Mouse (Mus musculus) cerebellum, adult 9-10 months (tissue): ENCODE results near the gene Cfap157.

ENCODE experiments used
- DNase-seq: peaks from one replicate; pipeline ENCODE4 v3.0.0; 2022

Cfap157 gene

DNA sequence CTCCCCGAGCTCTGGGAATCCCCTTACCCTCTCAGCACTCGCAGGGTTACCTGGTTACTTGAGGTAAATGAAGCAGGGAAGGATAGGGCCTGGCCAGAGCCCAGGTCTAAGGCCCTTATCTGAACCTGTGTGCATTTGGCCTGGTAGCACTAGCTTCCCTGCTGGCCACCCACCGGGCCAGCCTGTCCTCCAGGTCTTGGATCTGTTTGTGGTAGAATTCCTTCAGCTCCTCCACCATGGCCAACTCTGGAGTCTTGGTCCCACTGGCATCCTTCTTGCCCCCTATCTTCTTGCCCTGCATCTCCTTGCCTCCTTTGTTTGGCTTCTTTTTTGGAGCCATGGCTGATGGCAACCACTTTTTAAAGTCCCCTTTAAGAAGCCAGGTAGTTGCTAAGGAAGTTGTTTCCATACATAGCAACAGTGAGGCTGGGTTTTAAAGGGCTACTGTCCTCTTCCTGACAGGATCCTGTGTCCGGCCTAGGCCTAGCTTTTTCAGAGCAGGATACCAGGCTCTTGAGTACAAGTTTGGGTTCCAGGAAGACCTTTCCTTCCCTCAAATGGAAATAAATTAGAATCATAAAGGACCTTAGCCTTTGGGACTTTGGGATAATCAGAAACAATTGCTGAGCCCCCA lies at the start of gene Cfap157:
Gene Cfap157 (minus strand): TSS at position 381 of the 634 bp plus-strand sequence.
- no peak for DNase-seq

DNA sequence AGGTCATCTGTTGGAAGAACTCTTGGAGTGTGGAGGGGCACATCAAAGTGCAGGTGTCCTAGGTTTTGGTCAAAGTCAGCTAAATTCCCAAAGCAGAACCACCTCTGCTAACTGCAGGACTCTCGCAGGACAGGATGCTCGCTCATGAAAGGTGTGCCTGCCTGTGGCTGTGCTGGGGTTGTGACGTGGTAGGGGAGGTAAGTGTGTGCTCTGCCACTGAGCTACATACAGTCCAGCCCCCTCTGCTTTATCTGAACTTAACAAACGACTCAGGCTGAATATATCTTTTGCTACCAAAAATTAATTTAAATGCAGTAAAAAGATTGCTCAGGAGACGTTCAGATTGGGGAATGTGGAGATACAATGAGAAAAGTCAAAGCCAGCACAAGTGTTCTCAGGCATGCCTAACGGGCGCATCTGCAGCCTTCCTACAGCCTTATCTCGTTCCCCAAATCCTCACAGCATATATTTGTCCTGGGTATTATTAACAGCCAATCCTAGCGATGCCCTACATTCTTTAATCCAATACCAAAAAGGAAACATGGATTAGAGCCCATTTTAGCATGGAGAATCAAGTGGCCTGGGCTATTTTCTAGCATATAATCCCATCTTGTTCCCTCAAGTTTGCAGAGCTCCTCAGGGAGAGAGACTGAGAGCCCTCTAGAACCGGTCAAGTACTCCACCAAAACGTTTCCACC lies 44.9 kb upstream of the Cfap157 start:
- no peak for DNase-seq

DNA sequence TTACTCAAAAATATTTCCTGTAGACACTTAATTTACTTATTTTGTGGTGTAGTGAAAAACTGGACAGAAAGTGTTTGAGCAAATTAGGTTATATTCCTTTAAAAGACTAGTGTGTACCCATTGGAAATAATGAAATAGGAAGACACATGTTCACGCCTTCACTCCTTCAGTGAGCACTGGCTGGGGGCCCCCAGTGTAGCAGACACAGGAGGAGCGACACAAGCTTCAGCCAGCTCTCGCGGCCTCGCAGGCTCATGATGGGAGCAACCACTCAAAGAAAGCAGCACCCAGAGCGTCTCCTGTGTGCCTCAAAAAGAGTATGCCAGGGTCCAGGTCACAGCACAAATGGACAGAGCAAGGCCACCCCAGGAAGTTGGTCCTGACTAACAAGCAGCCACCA lies 41.6 kb upstream of the Cfap157 start:
- no peak for DNase-seq

DNA sequence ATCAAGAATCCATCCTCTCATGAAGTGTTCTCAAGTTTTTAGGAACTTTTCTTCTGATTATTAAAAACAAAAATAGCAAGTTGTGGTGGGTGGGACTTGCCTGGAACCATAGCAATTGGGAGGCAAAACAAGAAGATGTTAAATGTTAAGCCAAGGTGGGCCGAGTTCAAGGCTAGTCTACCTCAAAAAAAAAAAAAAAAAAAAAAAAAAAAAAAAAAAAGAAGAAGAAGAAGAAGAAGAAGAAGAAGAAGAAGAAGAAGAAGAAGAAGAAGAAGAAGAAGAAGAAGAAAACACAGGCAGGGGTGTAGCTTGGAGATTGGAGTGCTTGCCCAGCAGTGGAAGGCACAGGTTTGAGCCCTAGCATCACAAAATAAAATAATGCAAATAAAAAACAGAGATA lies 40.5 kb upstream of the Cfap157 start:
- DNase-seq = no peak

DNA sequence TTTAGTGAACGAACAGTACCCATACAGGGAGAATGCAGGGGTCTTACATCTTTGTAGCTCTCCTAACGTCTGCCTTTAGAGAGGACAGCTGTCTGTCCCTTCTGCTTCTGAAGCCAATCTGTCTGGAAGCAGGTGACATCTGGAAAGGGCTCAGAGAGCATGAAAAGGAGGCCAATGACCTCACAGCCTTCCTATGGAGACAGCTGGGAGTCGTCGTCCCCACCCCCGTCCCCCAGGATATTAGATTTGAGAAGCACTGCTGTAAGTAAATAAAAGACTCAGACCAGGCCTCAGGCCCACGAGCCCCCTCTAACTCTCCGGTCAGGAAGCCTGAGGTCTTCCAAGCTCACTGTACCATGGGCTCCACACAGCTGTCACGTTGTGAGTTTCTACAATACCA lies 40.0 kb upstream of the Cfap157 start:
- DNase-seq = no peak

DNA sequence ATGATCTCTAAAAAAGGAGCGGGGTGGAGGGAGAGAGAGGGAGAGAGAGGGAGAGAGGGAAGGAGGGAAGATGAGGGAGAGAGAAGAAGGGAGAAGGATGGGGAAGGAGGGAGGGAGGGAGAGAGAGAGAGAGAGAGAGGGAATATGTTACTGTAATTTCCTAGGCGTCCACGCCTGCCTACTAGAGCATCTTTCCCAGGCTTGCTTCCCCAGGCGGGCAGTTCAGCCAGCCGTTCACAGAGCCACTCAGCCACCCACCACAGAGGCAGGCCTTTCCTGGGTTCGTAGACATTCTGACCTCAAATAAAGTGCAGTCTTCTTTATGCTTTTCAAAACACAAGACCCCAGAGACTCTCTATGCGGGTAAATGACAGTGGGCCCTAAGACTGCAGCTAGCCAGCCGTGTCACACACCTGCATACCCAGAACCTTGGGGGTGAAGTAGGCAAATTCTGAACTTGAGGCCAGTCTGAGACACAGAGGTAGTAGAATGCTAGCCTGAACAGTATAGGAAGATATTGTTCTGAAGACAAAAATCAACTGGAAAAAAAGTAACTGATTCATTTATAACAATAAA lies 39.4 kb upstream of the Cfap157 start:
- no peak for DNase-seq

DNA sequence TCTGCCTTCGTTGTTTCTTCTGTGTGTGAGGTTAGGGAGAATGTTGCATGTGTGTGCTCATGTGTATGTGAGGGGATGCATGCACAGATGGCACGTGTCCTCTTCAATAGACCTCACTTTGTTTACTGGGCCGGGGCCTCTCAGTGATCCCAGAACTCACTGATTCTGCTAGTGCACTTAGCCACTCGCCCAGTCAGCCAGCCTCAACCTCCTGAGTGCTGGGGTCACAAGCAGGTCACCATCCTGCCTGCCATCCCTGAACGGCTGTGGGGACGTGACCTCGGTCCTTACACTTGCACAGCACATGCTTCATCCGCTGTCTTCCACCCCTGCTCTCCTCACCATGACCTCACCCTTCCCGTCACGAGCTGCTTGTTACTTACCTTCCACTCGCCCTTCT lies 38.9 kb upstream of the Cfap157 start:
- no peak for DNase-seq

DNA sequence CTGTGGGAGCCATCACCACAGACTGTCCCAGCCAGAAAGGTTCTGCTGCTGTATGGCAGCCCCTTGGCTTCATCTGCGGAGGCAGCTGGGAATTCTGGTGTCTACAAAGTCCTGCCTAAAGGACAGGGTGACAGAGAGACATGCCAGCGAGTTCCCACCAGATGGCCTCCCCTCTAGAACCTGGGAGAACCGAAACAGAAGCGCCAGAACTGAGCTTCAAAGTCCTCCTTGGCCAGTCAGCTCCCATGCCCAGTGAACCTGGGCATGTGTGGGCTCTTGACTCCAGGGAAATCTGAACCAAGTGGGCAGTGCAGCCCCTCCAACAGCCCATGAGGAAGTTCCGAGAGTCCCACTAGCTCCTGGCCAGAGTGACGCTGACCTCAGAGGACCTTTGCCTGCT lies 38.4 kb upstream of the Cfap157 start:
- DNase-seq = peak; percentile 69

DNA sequence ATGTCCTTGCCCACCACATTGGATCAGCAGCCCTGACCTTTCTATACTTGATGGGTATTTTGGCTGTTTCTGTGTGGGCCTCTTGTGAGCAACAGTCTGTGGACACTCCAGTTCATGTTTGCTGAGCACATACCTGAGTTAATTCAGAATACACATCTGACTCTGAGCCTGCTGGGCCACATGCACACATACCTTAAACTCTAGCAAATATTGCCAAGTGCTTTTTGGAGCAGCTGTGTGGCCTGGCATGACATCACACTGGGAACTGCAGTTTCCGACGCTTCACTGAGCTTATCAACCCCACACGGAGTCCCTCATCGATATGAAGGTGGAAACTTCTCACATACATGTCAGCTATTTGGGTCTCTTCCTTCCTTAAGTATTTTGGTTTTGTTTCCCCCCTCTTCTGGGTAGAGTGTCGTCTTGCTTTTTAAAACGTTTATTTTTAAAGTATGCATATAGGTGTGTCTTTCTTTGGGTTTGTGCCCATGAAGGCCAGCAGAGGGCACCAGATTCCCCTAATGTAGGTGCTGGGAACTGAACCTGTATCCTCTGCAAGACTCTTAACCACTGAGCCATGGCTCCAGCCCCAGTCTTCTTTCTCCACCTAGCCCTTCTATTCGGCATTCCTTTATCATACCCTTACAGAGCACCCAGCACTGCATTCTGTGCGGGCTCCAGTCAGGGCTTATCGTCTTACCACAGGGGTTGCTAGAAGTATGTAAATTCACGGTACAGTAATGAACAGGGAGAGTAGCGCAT lies 37.0 kb upstream of the Cfap157 start:
- DNase-seq = peak; percentile 74

DNA sequence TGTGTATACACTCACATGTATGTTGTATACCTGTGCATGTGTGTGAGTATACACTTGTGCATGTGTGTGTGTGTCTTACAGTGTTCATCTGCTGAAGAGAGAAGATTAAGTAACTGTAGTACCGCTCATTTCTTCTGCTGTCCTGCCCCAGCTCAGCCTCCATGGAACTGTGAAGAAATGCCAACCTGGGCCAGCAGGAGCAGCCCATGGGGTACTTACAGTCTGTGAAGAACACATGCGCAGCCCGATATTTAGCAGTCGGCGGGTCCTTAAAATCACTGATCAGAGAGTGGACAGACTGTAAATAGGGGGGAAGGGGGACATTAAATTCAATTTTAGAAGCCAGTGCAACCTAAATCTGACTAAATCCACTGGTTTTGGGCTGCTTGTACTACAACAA lies 34.0 kb upstream of the Cfap157 start:
- no peak for DNase-seq

DNA sequence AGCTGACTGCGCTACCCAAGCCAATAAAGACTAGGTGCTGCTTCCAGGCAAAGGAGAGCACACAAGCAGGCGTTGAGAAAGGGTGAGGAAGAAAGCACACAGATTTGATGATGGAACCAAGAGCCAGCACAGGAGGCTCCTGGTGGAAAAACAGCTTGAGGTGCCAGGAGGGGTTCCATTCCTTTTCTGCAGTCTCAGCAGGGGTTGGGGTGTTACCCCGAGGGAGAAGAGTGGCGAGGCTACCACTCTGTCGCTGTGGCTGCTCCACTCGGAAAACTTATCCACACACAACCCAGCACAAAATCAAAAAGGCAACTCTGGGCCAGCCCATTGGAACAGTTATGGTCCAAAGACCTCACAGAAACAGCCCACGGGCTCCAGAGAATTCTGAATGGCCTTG lies 33.4 kb upstream of the Cfap157 start:
- DNase-seq = no peak

DNA sequence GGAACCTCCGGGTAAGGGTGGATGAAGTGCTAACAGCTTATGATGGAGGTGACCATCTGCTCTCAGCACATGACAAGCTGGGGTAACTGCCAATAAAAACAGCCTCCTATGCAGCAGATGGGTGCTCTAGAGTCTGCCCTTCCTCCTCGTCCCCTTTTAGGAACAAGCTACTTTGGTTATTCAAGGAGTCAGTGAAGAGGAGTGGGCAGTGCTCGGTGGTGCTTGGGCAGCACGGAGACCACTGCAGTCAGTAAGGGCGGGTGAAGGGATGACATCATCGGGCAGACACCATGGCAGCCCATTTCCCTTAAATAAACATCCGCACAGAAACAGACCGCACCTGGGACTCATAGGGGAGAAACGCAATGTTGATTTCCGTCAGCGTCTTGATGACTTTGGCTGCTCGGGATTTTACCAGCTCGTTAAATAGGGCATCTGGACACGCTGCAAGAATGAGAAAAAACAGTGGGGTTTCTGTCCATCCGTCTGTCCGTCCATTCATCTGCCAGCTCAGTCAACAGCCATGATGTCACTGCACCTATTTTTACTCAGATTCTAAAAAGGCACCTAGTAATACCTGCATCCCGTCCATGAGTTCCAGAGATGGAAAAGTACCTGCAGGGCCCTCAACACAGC lies 32.8 kb upstream of the Cfap157 start:
- peak; percentile 97 for DNase-seq

DNA sequence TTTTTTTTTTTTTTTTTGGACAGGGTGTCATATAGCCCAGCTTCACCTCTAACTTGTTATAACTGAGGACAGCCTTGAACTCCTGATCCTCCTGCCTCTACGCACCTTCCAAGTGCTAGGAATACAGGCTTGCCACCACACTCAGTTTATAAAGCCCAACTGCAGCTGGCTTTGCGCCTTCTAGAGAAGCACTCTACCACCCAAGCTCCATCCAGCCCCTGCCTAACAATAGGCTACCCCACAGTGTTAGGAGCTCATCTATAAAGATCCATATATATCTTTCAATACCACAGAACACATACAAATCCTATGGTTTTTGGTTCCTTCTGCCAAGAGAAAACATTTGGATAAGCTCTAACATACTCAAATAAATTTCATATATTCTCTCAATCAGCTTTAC lies 32.3 kb upstream of the Cfap157 start:
- no peak for DNase-seq

DNA sequence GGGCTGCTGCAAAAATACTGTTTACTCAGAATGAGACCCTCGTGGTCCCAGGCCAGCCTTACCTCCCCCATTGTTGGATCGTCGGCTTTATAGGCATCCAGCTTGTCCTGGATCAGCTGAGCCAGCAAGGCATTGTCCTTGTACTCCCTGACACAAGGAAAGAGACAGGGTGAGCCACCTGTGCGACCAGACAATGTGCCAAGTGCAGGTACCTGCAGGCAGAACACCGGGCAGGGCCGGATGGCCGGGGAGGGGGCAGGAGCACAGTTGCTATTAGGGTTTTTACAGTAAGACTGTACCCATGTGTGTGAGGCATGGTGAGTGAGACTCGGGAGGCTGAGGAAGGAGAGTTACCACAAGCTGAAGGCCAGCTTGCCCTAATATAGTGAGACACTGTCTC lies 27.7 kb upstream of the Cfap157 start:
- peak; percentile 80 for DNase-seq

DNA sequence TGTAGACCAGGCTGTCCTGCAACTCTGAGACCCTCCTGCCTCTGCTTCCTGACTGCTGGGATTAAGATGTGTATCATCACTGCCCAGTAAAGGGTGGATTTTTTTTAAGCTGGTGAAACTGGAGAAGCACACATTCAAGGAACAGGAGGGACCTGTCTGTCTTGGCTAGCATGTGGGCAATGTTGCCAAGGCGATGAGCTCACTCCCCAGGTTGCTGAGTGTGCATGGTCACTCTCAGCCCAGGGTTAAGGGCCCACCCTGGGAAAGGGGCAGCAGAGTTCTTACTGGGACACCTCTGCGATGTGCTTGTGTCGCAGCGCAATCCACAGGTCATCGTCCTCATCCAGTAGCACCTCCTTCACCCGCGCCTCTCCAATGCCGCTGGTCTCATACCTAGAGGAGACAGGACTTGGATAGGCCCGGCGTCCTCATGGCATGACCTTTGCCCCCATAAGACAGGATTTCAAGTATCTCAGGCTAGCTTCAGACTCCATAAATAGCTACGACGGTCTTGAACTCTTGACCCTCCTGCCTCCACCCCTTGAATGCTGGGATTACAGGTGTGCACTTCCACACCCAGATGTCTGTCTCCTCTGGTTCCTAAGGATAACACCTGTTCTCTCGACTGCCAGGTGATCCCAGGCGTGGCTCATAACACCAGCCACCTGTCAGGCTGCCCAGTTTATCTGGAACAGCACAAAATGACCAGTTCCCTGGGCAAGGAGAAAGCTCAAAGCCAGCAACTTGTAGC lies 24.8 kb upstream of the Cfap157 start:
- no peak for DNase-seq

DNA sequence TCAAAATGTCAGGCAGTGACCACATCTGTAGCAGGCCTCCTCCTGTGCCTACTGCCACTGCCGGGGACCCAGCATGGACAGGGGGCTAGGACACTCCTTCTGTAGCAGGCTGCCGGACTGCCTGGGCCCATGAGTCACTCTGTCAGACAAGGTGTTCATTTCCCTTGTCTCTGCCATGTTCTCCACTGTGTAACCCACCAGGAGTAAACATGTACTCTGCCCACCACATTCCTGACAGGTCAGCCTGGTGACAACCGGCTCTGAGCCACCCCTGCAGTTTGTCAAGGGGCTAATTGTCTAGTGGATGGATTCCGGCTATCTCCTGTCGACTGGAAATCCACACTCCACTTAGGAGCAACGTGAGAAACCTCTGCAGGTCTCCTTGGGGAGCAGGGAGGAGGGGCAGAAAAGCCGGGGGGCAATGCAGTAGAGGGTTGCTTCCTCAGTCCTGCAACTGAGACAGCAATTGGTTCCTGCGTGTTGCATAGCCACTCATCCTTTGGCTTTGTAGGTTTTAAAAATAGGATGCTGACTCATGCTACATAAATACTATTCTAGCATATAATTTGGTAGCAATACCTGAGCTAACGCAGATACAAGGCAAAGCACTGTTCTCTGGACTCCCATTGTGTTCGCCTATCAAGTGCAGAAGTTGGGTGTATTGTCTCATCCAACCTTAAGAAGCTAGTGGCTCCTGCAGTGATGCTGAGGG lies 14.2 kb upstream of the Cfap157 start:
- no peak for DNase-seq

DNA sequence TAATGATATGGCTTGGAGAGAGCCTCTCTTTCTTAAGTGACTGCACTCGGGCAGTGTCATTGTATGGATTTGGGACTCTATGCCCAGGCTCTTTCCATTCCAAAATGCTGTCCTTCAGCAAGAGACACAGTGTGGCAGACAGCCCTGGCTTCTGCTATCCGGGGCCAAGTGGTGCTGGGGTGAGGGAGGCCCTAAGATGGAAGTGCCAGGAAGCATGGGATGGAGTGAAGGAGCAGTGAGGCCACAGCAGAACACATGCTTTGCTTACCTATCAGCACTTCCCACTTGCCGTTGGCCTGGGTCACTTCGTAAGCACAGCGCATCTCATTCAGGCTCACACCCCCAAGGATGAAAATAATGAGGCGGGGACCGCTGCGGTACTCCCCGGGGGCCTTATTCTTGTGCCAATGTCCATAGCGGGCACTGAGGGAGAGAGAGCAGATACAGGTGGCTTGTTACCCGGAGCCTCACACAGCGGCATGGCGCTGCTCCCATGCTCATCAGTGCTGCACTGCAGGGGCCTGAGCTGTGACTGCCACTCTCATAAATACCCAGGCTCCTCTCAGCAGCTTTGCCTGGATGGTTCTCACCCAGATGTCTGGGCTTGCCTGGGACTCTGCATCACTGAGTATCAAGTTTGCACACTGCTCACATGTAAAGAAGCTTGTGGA lies 11.7 kb upstream of the Cfap157 start:
- DNase-seq = peak; percentile 61

DNA sequence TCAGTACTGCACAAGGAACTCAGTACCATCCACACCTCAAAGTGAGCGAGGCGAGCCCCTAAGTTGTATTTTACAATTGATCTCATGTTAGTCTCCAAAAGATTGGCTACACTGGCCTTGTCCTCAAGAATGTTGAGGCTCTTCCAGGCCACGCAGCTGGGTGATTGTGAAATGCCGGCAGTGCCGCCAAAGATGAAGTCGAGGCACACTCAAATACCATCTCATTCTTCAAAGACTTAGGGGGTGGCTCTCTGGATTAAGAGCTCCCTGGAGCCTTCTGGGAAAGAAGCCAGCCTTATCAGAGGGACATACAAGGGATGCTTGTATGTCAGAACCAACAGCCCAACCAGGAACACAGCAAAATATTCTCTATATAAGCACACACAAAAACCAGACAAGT lies 7.1 kb upstream of the Cfap157 start:
- DNase-seq = no peak

DNA sequence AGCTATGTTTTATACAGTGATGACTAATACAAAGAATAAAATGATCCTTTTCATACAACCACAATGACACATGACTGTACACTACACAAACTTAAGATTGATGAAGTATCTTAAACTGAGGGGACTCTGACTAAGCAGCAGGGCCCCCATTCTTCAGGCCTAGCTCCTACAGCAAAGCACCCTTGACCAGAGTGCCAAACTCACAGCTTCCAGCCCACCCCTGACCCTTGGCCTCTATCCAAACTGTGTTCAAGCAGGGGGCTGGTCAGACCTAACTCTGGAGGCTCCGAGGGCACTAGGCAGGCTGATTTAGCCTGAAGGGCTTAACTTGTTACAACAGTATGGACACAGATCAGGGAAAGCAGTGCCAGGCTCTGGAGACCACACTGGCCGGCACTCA lies 4.4 kb upstream of the Cfap157 start:
- no peak for DNase-seq

DNA sequence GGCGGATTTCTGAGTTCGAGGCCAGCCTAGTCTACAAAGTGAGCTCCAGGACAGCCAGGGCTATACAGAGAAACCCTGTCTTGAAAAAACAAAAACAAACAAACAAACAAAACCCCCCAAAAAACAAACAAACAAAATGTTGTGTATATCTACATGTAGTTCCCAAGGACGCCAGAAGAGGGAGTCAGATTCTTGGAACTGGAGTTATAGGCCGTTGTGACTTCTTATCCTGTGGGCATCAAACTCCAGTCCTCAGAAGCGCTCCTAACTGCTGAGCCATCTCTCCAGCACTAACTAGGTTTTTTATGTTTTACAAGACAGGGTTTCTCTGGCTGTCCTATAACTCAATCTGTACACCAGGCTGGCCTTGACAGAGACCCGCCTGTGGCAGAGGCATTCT lies 2.9 kb upstream of the Cfap157 start:
- peak; percentile 75 for DNase-seq

DNA sequence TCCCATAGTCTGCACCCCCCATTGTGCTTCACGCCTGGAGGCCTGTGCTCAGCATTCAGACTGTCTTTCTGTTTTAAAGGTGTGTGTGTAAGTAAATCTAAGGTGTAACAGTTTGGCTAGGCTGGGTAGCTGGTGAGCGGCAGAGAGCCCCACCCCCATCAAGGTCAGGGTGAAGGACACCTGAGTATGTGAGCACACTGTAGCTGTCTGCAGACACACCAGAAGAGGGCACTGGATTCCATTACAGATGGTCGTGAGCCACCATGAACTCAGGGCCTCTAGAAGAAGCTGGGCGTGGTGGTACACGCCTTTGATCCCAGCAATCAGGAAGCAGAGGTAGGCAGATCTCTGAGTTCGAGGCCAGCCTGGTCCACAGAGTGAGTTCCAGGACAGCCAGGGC lies 2.5 kb downstream of the Cfap157 start:
- DNase-seq = no peak
